Mouse (Mus musculus): ENCODE data around the gene Gm49396.
A peak's percentile ranks its signal among the peaks of the same experiment; 100 is the strongest.

Gene Gm49396

DNA sequence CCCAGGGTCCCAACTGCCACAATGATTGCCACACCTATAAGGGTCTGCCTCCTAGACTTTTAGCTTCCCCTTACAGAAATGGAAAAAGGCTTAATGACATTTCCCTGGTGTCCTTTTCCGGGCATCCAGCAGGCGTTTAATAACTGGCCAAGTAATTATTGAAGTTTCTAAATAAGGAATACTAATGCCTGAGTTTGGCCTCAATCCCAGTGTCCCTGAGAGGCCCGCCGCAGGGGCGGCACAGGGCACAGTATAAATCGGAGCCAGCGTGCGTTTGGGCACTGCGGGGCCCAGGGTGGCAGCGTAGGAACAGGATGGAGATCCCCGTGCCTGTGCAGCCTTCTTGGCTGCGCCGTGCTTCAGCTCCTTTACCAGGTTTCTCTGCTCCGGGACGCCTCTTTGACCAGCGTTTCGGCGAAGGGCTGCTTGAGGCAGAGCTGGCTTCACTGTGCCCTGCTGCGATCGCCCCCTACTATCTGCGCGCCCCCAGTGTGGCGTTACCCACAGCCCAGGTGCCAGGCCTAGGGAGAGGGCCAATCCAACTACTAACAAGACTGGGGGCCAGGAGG is 10.0 kb upstream of the Gm49396 start:
- peak; percentile 35 for DNase-seq

DNA sequence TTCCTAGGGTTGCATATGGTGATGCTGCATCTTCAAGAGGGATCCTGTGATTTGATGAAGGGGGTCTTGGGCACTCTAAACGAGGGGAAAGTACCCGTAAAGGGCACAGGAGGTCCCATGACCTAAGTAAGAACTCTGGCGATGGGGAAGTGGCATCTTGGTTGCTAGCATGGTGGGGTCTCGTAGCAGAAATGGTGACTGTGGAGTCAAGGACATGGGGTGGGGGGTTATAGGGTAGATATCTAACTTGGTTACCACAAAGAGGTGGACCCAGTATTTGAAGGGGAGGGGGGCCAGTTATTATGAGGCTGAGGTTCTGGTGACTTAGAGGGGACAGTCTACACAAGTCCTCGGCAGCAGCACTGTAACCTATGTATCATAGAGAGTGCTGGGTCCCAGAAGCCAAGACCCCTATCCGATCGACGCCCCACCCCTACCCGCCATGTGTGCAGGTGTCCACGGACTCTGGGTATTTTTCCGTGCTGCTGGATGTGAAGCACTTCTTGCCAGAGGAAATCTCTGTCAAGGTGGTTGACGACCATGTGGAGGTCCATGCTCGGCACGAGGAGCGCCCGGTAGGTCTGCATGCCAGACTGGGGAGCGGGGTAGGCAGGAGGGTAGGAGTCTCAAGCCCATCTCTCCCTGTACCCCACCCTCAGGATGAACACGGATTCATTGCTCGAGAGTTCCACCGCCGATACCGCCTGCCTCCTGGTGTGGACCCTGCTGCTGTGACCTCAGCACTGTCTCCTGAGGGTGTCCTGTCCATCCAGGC is 9.1 kb upstream of the Gm49396 start:
- no peak for DNase-seq

DNA sequence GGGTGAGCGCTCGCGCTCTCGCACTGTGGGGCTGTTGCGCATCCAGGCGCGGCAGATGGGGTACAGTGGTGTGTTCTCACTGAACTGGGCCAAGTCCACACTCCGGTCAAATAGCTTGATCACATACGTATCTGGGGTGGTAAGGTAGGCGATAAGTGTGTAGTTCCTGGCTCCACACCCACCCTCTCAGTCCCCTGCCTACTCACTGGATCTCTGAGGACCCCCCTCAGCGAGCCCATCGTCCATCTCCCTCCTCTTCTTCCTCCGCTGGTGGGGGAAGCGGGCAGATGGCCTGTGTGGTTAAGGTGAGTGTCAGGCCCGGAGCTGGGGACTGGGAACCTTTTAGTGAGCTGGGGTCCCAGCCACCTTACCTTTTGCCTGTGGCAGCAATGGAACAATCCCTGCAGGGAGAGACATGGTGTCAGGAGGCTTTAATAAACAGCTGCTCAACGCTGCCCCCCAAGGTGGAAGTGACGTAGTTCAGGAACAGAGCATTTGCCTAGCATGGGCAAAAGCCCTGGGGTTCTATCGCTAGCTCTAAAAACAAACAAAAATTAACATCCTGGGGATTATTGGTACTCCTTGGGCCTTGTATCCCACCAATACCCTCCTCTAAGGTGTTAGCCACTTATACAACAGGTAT is 6.1 kb upstream of the Gm49396 start:
- no peak for DNase-seq

DNA sequence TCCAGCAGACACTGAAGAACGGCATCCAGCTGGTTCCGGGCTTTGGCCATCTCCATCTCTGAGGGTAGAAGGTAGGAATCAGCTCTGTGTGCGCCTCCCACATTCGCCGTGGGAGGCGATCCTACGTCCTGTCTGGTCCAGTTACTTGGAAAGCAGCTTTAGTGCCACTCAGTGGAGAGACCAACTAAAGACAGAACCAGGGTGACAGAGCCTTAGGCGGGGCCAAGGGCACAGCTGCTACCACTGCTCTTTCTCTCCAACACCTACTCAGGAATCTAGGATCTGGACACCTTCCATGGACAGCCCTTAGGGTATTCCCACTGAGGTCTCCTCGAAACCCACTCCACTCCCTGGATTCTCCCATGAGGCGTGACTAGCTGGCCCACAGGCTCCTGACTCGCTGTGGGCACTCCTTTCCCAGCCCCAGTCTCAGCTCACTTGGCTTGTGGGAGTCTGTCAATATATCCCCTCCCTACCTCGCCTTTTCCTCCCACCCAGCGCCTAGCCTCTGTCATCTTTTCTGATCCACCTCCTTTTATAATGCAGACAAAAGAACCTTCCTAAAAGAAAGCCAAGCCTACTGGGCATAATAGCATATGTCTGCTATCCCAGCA is 5.1 kb upstream of the Gm49396 start:
- DNase-seq: no peak

DNA sequence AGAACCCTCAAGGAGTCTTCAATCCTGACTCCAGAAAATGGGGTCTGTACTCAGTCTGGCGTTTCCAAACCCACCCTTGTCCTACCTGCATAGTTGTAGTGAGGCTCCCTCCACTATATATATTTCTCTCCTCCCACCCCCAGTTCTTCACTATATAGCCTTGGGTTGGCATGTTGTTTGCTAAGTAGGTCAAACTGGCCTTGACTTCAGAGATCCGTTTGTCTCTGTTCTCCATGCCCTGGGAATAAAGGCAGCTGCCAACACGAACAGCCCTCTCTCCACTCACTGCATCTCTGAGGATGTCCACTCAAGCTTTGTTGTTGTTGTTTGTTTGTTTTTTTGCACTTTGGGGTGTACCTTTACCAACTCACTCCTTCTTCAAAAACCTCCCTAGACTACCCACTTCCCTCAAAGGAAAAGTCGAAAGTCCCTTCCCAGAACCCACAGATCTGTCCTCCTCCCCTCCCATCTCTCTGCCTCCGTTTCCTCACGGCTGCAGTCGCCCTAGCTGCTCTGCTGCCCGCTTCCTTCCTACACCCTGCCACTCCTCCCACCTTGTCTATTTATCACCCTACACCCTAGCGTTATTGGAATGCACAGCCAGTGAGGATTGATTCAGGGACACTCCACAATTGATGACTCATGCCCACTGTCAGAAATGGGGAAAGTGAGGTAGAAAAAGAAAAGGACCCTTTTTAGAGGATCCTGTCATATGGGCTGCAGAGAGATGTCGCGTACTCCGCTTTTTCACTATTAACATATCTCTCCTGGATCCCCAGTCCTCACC is 4.3 kb upstream of the Gm49396 start:
- DNase-seq: no peak

DNA sequence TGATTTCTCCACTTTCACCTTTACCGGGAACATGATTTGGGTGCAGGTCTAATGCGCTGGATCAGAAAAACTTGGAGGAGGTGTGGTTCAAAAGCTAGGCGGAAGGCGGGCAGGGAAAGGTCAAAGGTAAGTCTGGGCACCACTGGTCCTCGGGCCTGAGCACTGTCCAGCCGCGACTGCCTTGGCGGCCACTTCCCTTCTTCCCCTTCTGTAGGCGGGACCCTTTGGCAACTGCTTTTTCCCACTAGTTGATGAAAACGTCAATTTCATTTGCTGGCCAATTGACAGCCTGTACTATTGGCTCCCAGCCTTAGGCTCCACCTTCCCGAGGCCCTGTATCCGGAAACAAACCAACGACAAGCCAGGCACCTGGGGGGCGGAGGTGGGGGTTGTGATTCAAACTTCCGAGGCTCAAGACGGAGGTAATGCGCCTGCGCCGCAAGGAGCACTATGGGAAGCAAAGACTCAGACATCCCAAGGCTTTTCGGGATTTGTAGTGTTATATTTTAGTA is 3.6 kb upstream of the Gm49396 start, which contains the start of gene Lin37:
Gene Lin37 (minus strand): TSS at position 396 of the 512 bp plus-strand sequence.
- DNase-seq: peak; percentile 100

DNA sequence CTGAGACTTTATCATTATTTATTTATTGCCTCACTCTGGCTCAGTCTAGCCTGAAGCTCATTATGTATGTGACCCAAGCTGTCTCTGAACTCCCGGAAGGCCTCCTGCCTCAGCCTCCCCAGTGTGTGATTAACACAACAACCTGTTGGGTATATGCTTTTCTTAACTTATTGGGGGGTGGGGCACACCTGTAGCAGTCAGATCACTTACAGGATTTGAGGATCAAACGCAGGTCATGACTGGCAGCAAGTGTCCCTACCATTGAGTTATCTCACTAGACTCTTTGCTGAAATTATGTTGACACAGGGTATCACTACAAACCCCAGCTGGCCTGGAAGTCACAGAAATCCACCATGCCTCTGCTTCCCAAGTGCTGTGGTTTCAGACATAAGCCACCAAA is 2.8 kb upstream of the Gm49396 start:
- DNase-seq: no peak

DNA sequence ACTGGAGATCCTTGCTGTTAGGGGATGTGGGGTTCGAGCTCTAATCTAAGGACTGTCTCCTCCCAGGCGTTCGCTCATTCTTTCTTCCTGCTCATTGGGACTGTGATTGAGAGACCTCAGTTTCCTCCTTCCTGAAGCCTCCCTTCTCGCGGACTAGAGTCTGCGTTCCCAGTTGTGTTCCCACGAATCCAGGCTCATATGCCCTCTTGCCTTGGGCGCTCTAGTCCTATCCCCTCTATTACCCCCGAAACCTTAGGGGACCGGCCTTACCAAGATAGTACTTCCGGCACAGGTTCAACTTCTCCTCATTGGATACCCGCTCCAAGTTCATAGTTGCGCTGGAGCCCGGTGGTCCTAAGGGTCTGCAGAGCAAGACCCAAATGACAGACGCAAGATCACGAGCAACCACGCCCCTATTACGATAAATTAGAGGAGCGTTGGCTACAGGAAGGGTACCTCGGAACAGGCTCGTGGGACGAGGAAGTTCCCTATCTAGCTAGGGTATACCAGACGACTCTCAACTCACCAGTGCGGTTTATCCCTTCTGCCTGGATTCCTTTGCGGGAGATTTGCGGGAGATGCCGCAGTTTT is 523 bp upstream of the Gm49396 start:
- DNase-seq: no peak

DNA sequence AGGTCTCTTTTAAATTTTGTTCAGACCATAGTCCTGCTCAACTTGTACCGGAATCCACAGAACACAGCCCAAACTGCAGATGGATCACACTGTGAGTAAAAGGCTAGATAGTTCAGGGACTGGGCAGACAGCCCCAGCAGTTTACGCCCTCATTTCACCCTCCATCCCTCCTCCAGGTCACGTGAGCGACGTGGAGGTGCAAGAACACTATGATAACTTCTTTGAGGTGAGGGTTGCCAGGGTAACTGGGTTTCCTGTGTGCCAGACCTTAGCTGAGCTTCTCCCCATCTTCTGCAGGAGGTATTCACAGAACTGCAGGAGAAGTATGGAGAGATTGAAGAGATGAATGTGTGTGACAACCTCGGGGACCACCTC is 749 bp downstream of the Gm49396 start:
- no peak for DNase-seq

DNA sequence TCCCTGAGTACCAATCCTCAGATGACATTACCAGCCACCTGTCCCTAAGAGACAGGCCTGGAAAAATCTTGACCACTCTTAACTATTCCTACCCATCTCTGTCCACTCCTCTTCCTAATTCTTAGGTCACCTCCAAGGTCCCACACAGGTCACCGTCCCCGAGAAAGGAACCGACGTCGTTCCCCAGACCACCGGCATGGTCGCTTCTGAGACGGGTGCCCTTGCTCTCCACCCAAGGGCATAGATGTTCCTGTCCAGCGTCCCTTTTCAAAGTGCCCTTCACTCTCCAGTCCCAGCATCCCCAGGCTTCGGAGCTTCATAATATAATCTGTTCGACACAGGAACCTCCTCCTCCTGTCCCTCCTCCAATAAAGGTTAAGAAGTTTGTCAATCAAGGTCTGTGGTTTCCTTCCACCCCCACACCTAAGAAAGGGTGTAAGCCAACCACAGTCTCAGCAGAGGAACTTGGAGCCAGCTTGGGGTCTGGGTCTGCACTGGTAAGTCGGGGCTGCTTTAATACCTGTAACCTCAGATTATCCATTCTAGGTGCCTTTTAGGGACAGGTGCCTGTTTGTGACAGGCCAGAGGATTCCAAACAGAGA is 1.9 kb downstream of the Gm49396 start, which contains the start of gene Igflr1:
Gene Igflr1 (plus strand): TSS at position 458 of the 602 bp plus-strand sequence.
- DNase-seq: no peak

DNA sequence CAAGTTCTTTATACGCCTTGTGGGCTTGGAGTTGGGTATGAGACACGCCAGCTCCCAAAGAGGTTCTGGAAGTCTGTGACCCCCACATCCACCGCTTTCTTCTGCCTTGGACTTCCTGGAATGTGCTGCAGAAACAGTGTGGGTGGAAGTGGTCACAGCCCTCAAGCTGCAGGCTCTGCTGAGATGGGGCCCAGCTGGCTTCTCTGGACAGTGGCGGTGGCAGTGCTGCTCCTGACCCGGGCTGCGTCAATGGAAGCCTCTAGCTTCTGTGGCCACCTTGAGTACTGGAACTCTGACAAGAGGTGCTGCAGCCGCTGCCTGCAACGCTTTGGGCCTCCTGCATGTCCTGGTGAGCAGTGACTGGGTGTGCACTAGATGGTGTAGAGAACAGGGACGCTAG is 2.9 kb downstream of the Gm49396 start:
- DNase-seq: no peak

DNA sequence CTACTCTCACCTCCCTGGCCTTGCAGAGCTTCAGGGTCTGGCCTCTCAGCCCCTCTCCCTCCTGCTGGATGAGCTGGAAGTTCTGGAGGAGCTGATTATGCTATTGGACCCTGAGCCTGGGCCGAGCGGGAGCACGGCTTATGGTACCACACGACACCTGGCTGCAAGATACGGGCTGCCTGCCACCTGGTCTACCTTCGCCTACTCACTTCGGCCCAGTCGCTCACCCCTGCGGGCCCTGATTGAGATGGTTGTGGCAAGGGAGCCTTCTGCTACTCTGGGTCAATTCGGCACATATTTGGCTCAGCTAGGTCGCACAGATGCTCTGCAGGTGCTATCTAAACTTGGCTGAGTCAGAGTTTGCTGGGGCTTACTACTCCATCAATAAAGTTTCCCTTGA is 4.4 kb downstream of the Gm49396 start:
- no peak for DNase-seq

DNA sequence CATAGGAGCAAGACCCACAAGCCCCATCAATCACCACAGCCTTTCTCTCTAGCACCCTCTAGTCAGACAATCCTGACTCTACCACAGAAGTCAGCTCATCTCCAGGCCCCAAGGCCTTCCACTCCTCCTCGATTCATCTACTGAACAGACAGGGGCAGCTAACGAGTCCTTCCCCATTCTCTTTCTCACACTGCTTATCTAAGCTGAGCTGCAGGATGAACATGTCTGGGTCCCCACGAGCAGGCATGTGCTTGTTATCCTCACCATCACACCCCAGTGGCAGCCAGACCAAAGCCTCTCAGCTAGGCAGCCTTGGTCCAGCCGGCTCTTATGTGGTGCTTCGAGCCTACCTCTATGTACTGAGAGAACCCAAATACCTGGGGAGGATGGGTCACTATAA is 9.2 kb downstream of the Gm49396 start:
- DNase-seq: no peak

DNA sequence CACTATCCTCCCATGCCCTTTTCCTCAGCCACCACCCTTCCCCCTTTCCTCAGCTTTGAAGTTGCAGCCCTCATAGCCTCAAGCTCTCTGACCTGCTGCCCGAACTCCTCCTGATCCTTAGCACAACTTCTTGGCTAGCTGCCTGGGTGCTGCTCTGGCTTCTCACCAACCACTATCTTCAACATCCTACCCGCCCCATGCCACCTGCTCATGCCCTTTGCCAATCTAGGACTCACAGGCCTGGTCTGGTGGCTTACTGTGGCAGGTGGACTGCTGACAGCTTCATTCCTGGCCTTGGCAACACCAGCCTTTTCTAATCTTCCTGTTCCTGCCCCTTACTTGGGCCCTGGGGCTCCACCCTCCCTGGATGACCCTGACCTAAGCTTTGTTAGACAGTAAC is 9.8 kb downstream of the Gm49396 start:
- DNase-seq: peak; percentile 56

DNA sequence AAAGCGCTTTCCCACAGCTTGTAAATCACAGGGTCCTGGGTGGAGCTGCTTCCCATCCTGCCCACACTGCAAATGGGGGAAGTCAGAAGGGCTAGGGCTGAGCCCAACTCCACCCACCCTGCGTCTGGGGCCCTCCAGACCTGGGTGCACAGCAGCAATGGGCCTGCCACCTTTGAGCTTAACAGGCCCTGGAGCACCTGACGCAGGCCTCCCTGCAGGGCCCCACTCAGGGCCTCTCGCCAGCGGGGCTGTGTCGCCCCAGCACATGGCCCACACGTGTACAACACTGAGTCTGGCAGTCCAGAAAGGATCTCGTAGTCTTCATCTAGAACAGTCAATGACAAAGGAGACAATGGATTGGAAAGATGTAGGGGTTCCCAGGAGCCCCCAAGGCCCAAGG is 16.8 kb downstream of the Gm49396 start:
- no peak for DNase-seq

DNA sequence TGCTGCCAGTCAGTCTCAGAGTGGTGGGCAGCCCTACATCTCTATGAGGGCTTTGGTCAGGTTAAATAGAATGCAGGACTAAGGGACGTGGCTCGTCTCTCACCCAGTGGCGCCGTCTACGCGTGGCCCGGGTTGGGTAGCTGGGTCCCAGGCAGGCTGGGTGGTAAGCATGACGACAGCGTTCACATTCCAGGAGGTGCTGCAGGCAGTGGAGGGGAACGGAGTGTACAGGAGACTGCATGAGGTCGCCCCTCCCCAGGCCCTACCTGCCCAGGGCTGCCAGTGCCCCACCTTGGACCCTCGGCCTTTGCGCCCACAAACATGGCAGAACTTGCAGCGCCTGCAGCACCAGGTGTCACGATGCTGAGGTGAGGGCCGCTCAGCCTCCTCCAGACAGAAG is 18.4 kb downstream of the Gm49396 start:
- DNase-seq: no peak

DNA sequence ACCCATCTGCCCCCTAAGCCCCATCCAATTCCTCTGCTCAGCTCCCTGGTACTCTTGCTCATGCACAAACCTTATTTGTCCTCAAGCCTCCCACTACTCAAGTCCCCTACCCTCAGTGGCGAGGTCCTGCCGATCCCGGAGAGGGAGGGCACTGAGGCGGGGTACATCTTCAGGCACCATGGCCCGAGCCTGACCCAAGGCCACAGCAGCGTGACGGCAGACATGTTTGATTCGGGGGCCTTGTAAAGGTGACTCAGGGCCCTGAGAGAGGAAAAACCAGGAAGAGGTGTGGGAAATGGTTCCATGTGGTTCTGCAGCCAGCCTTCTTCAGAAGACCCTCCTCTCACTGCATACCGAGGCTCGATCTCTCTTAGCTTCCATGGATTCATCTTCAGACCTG is 21.2 kb downstream of the Gm49396 start:
- DNase-seq: no peak

DNA sequence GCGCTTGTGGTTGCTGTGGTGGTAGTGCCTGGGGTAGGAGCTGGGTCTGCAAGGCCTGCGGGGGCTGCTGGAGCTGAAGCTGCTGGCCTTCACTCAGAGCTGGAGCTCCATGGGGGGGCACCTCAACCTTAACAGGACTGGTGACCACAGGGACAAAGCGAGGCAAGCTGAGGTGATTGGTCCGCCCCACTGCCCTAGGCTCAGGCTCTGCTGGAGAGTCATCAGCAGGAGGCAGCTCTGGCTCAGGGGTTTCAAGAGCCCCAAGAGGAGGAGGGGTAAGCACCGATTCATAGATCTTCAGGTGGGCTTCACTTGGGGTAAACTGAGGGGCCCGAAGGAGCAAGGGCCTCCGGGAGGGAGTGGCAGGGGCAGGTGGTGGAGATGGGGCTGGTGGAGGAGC is 22.0 kb downstream of the Gm49396 start:
- no peak for DNase-seq

DNA sequence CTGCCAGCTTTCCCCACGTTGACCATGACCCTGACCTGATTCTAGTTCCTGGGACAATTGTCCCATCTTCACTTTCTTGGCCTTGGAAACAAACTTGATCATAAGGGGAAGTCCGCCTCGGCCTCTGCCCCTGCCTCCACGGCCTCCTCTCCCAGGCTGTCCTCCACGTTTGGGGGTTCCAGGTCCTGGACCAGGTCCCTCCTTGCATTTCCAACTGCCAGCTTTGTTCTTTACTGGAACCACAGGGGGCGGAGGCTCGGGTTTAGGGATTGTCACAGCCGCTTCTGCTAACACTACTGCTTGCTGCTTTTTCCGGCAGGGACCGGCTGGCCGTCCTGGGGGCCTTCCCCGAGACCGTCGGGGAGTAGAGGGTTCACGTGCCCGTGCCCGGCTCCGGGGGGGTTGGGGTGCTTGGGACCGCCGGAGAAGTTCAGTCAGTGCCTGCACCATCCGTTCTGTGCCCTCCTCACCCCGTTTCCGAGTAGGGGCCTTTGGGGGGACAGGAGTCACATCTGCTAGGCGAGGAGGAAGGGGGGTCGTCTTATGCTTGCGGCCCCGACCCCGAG is 23.4 kb downstream of the Gm49396 start:
- DNase-seq: no peak

DNA sequence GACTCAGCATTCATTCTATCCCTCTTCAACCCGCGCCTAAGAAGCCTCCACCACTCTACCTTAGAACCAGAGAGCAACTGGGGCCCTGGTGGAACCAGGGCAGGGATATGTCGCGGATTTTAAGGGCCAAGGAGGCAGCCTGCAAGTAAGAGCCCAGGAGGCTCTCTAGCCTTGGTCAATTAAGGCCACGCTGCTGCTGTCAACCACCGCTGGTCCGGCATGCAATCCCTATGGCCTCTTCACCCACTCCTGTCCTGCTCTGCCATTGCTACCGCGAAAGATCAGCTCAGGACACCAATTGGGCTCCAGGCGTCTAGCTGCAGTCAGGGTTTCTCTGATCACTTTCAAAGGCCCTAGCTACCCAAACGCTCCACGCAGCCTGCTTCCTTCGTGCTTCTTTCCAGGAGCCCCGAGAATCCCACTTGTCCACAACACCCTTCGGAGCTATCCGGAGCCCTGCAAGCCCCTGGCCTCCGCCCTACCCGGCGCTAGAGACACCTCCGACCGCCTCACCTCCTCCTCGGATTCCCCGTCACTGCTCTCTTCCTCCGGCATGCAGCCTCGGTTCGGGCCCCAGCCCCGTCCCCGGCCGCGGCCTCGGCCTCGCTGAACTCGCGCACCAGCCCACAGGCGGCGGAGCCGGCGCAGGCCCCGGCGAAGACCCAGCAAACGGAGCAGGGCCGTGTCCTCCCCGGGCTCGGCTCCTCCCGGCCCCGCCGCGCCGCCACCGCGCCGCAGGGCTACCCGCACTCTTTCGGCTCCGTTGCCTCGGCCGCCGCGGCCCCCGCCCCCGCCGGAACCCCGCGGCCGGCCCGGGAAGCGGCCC is 24.9 kb downstream of the Gm49396 start:
- DNase-seq: peak; percentile 25
